Comparison of ENCODE assay signal across 11 mouse cellular contexts in genomic region chr5:139547421-139547931, GRCm38 (mm10). TPM values are rescaled to one million over a fixed set of nuclear protein-coding genes. Genes with fewer than 3 reads are reported as not detected.
DNase-seq lines count a peak whose midpoint lies in the region.
"Had no signal": no experiment of that assay in that cellular context is flagged by ENCODE, and none has a peak within 500 bp of the region (broad histone marks: within the 10 kb centered on the region; RNA-seq: fewer than 3 reads in every experiment).

No protein-coding gene starts in this region.

- peak overlapping the region; percentile 10; the same call in 1 of the 2 replicates for H3K27ac ChIP-seq in limb, embryonic 10.5 days
- H3K27ac ChIP-seq: limb, embryonic 15.5 days had no signal

- DNase-seq in cerebellum, adult 11 months, result peak; percentile 43
- DNase-seq in cerebellum, adult 9-10 months, result no peak
- DNase-seq in retina, embryonic 14.5 days (ENCODE audit: low spot score), result peak; percentile 38
- no peak for DNase-seq in retina, postnatal 1 day
- DNase-seq in limb, embryonic 10.5 days (ENCODE audit: low spot score), result peak; percentile 71
- DNase-seq in spleen, postnatal 4 days (ENCODE audit: low spot score in 2 of 2), result no peak
- DNase-seq in frontal cortex, postnatal 36 days (ENCODE audit: low spot score in 2 of 2), result no peak
- DNase-seq in lung, postnatal 25 days (ENCODE audit: low spot score), result no peak
- DNase-seq: gastrocnemius, postnatal 36 days; thymus, postnatal 36 days had no signal

- no peaks in the 10 kb centered on the region for H3K36me3 ChIP-seq in limb, embryonic 10.5 days
- H3K36me3 ChIP-seq: limb, embryonic 15.5 days had no signal

- H3K4me3 ChIP-seq in limb, embryonic 10.5 days, result peak overlapping the region; percentile 24
- H3K4me3 ChIP-seq: limb, embryonic 15.5 days had no signal

- H3K9me3 ChIP-seq in limb, embryonic 10.5 days (replicated peaks), result no peaks in the 10 kb centered on the region
- H3K9me3 ChIP-seq: limb, embryonic 15.5 days had no signal

- under 1% methylated on average over 49 of the region's 49 CpGs for WGBS in limb, embryonic 10.5 days

- H3K27me3 ChIP-seq in limb, embryonic 10.5 days (ENCODE audit: low read depth, poor library complexity, severe bottlenecking), result peaks cover 100% of the 10 kb centered on the region

- peaks cover 45% of the 10 kb centered on the region for H3K4me1 ChIP-seq in limb, embryonic 10.5 days

RNA-seq across cellular contexts. Expression of gene Uncx, which starts 4.2 kb away (rescaled TPM):
- 0.50 and 1.1 TPM in 2 replicates for polyA plus RNA-seq in limb, embryonic 10.5 days (2016; fragmentation: Nextera tagmentation; extraction: Ambion mirVana)

Comparison
In these comparisons a context has a peak if more than half of its experiments do, and no peak if none do; other contexts are left out.
1. DNase-seq: peak in cerebellum, adult 11 months (single experiment), retina, embryonic 14.5 days (single experiment) and limb, embryonic 10.5 days (single experiment); none in cerebellum, adult 9-10 months (single experiment), retina, postnatal 1 day (single experiment), spleen, postnatal 4 days (0 of 2), frontal cortex, postnatal 36 days (0 of 2) and lung, postnatal 25 days (single experiment).